Mouse (Mus musculus): ENCODE data around the gene Tdrkh.
A peak's percentile ranks its signal among the peaks of the same experiment; 100 is the strongest.

Gene Tdrkh

DNA sequence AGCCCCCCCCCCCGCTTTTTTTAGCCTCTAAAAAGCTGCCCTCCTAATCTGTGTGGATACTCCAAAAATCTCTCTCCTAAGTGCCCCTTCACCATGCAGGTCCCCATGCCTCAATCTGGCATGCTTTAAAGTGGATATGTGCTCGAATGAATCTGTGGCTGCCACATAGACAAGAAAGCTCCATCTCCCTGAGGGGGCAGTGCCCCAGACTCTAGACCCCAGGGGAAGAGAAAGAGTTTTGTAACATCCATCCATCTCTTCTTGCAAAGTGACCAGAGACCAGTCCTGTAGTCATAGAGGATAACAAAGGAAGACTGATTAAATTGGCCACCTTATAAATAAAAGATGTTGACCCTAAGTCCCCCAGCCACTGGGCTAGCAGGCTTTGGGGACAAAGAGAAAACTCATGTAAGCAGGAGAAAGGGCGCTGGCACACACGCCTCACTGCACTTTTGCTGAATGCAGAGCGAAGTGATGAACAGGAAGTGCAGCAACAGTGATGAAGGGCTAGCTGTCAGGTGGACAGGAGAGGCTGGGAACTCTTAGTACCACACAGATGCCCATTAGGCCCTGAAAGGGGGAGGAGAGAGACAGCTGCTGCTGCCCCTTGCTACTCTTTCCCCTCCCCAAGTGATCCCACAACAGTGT lies 13.3 kb upstream of the Tdrkh start:
- no peak for DNase-seq (ENCODE audit: low read depth, low spot score)
- no peaks in the 10 kb centered on the region for H3K27me3 ChIP-seq (ENCODE audit: control insufficient read depth, insufficient read depth, low read length, poor library complexity, severe bottlenecking)

DNA sequence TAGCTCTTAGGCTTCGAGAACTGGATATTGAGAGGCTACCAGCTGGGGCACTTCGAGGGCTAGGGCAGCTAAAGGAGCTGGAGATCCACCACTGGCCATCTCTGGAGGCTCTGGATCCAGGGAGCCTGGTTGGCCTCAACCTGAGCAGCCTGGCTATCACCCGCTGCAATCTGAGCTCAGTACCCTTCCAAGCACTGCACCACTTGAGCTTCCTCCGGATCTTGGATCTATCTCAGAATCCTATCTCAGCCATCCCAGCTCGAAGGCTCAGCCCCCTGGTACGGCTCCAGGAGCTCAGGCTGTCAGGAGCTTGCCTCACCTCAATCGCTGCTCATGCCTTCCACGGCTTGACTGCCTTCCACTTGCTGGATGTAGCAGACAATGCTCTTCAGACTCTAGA lies 10.6 kb upstream of the Tdrkh start:
- no peaks in the 10 kb centered on the region for H3K27me3 ChIP-seq (ENCODE audit: control insufficient read depth, insufficient read depth, low read length, poor library complexity, severe bottlenecking)
- DNase-seq (ENCODE audit: low read depth, low spot score): no peak
- H3K36me3 ChIP-seq (ENCODE audit: control insufficient read depth, insufficient read depth, low read length, poor library complexity, severe bottlenecking): no peaks in the 10 kb centered on the region

More for the DNA sequence above, 13.3 kb upstream of the Tdrkh start:
- no peaks in the 10 kb centered on the region for H3K36me3 ChIP-seq (ENCODE audit: control insufficient read depth, insufficient read depth, low read length, poor library complexity, severe bottlenecking)

DNA sequence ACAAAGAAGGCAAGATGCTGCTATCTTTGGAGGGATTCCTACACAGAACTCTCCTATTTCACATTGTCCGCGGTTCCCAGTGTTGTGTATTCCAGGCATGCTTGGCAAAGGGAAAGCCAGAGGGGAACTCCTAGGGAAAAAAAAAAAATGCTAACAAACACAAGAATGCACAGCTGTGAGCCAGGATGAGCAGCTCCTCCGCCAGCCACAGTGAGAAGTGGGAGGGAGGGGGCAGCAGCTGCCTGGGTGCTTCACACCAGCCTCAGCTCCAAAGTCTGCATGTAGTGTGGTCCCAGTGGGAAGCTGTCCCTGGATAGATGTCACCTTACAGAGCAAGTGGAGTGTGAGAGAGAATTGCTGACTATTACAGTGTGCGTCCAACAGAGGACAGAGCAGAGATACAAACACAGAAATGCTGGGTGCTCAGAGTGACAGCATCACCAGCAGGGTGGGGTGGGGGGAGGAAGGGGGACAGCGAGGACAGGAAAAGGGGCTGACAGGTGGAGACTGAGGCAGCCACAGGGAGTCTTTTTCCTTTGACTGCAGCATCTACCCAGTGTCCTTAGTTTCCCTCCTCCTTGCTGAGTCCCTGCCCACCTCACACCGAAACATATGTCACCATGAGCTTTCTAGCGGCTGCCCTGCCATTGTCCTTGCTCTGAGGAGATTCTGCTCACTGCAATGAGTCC lies 8.6 kb upstream of the Tdrkh start:
- DNase-seq (ENCODE audit: low read depth, low spot score): no peak
- H3K36me3 ChIP-seq (ENCODE audit: control insufficient read depth, insufficient read depth, low read length, poor library complexity, severe bottlenecking): no peaks in the 10 kb centered on the region
- H3K27me3 ChIP-seq (ENCODE audit: control insufficient read depth, insufficient read depth, low read length, poor library complexity, severe bottlenecking): no peaks in the 10 kb centered on the region

DNA sequence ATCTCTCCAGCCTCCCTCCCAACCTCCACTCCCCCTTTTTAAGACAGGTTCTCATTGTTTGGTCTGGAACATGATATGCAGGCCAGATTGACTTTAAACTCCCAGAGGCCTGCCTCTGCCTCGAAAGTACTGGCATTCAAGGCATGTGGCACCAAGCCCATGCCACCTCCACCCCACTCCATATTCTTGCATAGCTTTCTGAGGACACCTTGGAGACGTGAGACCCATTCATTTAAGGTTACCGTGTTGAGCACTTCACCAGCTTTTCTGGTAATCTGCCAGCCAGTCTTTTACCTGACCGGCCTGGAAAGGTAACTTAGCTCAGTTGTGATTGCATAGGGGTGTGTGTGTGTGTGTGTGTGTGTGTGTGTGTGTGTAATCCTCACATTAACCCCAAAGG lies 7.5 kb upstream of the Tdrkh start:
- no peak for DNase-seq (ENCODE audit: low read depth, low spot score)
- H3K36me3 ChIP-seq (ENCODE audit: control insufficient read depth, insufficient read depth, low read length, poor library complexity, severe bottlenecking): no peaks in the 10 kb centered on the region
- no peaks in the 10 kb centered on the region for H3K27me3 ChIP-seq (ENCODE audit: control insufficient read depth, insufficient read depth, low read length, poor library complexity, severe bottlenecking)

DNA sequence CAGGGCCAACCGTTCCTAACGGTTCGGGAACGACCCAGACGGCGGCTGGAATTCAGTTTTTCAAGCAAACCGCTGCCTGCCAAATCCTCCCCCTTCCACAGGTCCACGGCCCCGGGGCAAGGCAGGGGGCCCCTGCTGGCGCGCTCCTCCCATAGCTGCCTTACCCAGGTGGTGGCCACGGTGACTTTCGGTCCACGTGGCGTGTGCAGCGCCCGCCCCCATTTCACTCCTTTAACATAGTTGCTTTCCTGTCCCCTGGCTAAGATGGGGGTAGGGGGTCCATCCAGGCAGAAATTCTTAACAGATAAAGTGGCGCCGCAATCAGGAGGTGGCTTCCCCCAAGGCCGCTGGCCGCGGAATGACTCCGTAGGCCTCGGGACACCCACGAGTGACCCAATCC lies 543 bp upstream of the Tdrkh start:
- Histone ChIP-seq H3K27me3 (ENCODE audit: control insufficient read depth, insufficient read depth, low read length, poor library complexity, severe bottlenecking) (no peaks in the 10 kb centered on the region), H3K36me3 (ENCODE audit: control insufficient read depth, insufficient read depth, low read length, poor library complexity, severe bottlenecking) (no peaks in the 10 kb centered on the region)
- DNase-seq (ENCODE audit: low read depth, low spot score): no peak

DNA sequence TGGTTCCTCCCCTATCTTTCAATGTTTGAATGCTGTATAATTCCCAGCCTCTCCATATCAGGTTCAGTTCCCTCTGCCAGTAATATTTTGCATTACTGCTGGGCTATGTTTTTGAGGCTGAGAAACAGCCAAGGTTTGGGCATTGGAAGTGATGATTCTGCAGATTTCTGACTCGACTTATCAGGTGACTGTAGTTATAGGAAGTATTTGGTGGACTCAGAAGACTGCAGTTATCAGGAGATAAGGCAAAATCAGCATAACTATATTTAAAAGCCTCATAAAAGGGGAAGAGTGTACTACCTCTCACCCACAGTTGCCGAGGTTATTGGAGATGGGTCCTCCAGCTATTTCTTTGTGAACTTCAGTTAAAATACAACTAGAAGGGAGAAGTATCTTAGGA lies 17.9 kb downstream of the Tdrkh start:
- no peaks in the 10 kb centered on the region for H3K27me3 ChIP-seq (ENCODE audit: control insufficient read depth, insufficient read depth, low read length, poor library complexity, severe bottlenecking)
- no peak for DNase-seq (ENCODE audit: low read depth, low spot score)
- no peaks in the 10 kb centered on the region for H3K36me3 ChIP-seq (ENCODE audit: control insufficient read depth, insufficient read depth, low read length, poor library complexity, severe bottlenecking)

DNA sequence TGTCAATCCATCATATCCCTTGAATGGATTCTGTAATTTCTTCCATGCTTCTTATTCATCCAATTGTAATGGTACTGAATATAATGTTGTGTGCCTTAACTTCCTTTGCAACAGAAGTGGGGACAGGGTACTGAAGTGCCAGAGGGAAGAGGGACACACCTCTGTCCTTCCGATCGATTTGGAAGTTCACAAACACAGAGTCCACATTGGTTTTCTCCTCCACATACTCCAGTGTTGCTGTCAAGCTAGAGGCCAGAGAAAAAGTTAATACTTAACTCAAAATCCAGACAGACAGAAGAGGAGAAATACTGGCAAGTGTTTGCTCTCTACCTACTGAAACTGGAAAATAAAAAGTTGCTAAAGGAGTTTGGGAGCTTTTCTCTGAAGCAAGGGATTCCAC lies 21.2 kb downstream of the Tdrkh start:
- Histone ChIP-seq H3K36me3 (ENCODE audit: control insufficient read depth, insufficient read depth, low read length, poor library complexity, severe bottlenecking) (no peaks in the 10 kb centered on the region), H3K27me3 (ENCODE audit: control insufficient read depth, insufficient read depth, low read length, poor library complexity, severe bottlenecking) (no peaks in the 10 kb centered on the region)
- DNase-seq (ENCODE audit: low read depth, low spot score): no peak

DNA sequence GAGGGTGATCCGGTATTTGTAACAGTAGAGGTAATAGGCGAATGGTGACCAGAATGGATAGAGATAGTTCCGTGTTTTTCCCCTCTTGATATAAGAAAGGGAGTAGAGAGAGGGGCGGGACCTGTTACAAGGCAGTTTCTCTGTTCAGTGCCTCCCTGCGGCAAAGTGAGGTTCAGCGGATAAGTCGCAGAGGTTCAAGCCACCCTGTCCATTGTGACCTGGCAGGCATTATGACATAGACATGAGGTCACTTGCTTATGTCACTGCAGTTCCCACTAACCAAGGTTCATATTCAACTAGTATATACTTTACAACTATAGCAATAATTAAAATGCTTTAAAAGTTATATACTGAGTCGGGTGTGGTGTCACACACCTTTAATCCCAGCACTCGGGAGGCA lies 23.3 kb downstream of the Tdrkh start:
- no peaks in the 10 kb centered on the region for H3K27me3 ChIP-seq (ENCODE audit: control insufficient read depth, insufficient read depth, low read length, poor library complexity, severe bottlenecking)
- no peak for DNase-seq (ENCODE audit: low read depth, low spot score)
- H3K36me3 ChIP-seq (ENCODE audit: control insufficient read depth, insufficient read depth, low read length, poor library complexity, severe bottlenecking): no peaks in the 10 kb centered on the region

DNA sequence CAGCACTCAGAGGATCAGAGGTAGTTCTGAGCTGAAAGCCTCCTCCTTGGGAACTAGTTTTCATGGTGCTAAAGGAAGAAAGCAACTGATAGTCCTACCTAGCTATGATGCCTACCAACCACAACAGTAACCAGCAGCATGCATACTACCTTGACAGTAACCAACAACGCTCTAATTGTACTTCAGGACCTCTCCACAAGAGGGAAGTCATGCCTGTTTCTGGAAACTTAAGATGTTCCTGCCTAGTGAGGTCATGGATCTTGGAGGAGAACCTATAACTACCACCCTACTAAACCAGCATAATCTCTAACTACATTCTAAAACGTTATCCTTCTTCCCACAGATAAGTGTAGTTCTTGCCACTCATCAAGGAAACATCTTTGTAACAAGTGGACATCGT lies 28.1 kb downstream of the Tdrkh start:
- Histone ChIP-seq H3K36me3 (ENCODE audit: control insufficient read depth, insufficient read depth, low read length, poor library complexity, severe bottlenecking) (peaks cover 4% of the 10 kb centered on the region; the same call in 1 of the 2 replicates), H3K27me3 (ENCODE audit: control insufficient read depth, insufficient read depth, low read length, poor library complexity, severe bottlenecking) (no peaks in the 10 kb centered on the region)
- peak; percentile 38 for DNase-seq (ENCODE audit: low read depth, low spot score)

DNA sequence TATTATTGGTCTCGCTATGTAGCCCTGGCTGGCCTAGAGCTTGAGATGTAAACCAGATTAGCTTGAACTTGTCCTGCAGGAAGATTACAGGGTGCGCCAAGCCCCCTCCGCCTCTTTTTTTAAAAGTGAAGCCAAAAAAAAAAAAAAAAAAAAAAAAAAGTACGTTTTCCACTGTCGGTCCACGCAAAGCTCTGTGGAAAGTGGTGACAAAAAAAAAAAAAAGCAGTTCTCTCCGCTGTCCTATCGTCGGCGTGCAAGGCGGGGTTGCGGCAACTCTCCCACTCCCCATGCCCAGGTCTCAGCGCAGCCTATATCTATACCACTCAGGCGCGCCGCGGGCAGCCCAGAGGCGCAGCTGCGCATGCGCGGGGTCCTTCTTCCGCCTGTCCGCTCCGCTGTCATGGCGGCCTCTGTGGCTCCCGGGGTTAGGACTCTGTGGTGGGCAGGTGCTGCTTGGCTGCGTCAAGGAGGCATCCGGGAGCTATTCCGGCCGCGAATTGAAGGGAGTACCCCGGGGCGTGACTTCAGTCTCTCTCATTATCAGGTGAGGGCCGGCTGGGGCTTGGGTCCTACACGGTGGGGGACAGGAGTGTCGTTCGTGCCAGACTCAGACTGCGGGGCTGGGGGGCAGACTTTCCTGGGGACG lies 30.0 kb downstream of the Tdrkh start, which contains the start of gene Mrpl9:
TSS of gene Mrpl9 (plus strand) at position 368 of the 646 bp plus-strand sequence.
- Histone ChIP-seq H3K27me3 (ENCODE audit: control insufficient read depth, insufficient read depth, low read length, poor library complexity, severe bottlenecking) (no peaks in the 10 kb centered on the region), H3K36me3 (ENCODE audit: control insufficient read depth, insufficient read depth, low read length, poor library complexity, severe bottlenecking) (peaks cover 4% of the 10 kb centered on the region)
- peak; percentile 95 for DNase-seq (ENCODE audit: low read depth, low spot score)

DNA sequence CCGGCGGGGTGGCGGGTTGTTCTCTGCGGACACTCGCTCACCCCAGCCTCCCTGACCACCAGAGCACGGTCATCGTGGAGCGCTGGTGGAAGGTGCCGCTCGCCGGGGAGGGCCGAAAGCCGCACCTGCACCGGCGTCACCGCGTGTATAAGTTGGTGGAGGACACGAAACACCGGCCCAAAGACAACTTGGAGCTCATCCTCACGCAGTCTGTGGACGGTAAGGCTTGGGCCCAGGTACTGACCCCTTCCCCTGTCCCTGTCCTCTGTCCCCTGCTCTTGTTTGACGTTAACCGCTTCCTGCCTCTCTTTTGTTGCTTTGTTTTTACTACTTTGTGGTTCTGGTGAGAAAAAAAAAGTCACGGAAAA lies 30.5 kb downstream of the Tdrkh start, which contains the start of gene Oaz3:
TSS of gene Oaz3 (minus strand) at position 319 of the 368 bp plus-strand sequence.
- Histone ChIP-seq H3K27me3 (ENCODE audit: control insufficient read depth, insufficient read depth, low read length, poor library complexity, severe bottlenecking) (no peaks in the 10 kb centered on the region), H3K36me3 (ENCODE audit: control insufficient read depth, insufficient read depth, low read length, poor library complexity, severe bottlenecking) (peaks cover 4% of the 10 kb centered on the region)
- no peak for DNase-seq (ENCODE audit: low read depth, low spot score)

DNA sequence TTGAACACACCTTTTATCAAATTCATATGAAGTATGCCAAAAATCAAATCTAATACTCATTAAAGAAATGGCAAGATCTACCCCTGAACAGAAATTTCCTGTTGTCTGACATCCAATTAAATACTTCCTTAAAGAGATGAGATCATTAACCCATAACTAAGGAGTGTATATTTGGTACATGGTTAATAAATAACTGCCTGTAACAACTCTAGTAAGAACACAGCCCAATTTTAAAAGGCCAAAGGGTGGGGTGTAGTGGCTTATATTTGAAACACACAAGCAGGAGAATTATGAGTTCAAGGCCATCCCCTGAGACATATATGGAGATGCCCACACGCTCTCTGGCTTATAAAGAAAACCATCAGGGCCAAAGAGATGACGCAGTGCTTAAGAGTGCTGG lies 36.3 kb downstream of the Tdrkh start:
- Histone ChIP-seq H3K36me3 (ENCODE audit: control insufficient read depth, insufficient read depth, low read length, poor library complexity, severe bottlenecking) (peaks cover 5% of the 10 kb centered on the region), H3K27me3 (ENCODE audit: control insufficient read depth, insufficient read depth, low read length, poor library complexity, severe bottlenecking) (no peaks in the 10 kb centered on the region)
- DNase-seq (ENCODE audit: low read depth, low spot score): no peak

DNA sequence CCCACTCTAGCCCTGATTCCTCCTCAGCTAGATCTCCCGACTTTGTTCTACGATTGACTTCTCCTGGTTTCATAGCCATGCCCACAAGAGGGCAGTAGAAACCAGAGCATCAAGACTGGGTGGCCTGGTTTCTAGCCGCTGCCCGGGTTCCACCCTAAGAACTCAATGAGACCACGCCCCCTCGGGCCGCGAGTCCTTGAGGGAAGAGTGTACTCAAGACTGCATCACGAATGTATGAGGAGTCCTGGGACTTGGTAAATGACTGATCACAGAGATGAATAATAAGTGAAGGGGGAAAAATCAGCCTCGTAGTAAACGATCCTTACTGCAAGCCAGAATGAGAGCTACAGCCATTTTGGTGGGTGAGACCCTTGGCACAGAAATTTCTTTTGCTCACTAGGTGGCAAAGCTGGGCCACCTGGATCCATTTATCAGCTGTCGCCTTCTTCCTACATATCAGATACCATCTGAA lies 43.5 kb downstream of the Tdrkh start:
- Histone ChIP-seq H3K27me3 (ENCODE audit: control insufficient read depth, insufficient read depth, low read length, poor library complexity, severe bottlenecking) (no peaks in the 10 kb centered on the region), H3K36me3 (ENCODE audit: control insufficient read depth, insufficient read depth, low read length, poor library complexity, severe bottlenecking) (no peaks in the 10 kb centered on the region)
- peak; percentile 87 for DNase-seq (ENCODE audit: low read depth, low spot score)

DNA sequence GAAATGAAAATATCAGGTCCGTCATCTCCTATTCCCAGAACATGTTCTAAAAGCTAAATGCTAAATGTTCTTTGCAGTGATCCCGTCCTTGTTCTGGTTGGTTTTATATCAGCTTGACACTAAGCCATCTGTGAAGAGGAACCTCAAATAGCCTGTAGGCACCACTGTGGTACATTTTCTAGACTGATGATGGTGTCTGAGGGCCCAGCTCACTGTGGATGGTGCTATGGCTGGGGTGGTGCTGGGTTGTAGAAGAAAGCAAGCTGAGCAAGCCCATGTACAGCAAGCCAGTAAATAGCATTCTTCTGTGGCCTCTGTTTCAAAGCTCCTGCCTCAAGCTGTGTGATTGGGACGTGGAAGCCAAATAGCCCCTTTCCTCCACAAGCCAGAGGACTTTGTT lies 44.0 kb downstream of the Tdrkh start:
- Histone ChIP-seq H3K36me3 (ENCODE audit: control insufficient read depth, insufficient read depth, low read length, poor library complexity, severe bottlenecking) (no peaks in the 10 kb centered on the region), H3K27me3 (ENCODE audit: control insufficient read depth, insufficient read depth, low read length, poor library complexity, severe bottlenecking) (no peaks in the 10 kb centered on the region)

DNA sequence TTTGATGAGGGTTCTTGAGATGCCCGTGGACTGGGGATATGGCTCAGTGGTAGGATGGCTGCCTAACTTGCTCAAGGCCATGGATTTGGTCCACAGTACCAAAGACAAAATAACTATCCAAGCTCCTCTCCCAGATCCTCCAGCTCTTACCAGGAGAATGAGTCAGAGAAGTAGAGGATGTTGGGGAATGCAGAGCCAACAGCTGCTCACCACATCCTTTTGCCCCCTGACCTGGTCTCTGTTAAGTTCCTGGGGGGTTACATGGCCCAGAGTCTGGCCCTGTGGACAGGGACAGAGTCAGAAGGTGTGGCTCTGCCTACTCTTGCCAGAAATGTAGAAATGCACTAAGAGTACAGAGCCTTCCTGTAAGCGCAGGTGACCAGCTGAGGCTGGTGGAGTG lies 46.8 kb downstream of the Tdrkh start:
- no peaks in the 10 kb centered on the region for H3K27me3 ChIP-seq (ENCODE audit: control insufficient read depth, insufficient read depth, low read length, poor library complexity, severe bottlenecking)
- no peak for DNase-seq (ENCODE audit: low read depth, low spot score)
- no peaks in the 10 kb centered on the region for H3K36me3 ChIP-seq (ENCODE audit: control insufficient read depth, insufficient read depth, low read length, poor library complexity, severe bottlenecking)

More for the DNA sequence above, 44.0 kb downstream of the Tdrkh start:
- DNase-seq (ENCODE audit: low read depth, low spot score): no peak
